Mouse (Mus musculus): ENCODE data around the gene Nsmce4a.

- TF ChIP-seq CTCF (IDR thresholded peaks at IDR 0.05) (no peak), EP300 (IDR thresholded peaks at IDR 0.05) (no peak)
These were observed 49.0 kb upstream of the Nsmce4a start for GRCm38 (mm10) chr7:130621953-130622352.
